ENCODE assay signal across 15 mouse cellular contexts in genomic region chr9:63991193-63991592, GRCm38 (mm10).
"Had no signal": no experiment of that assay in that cellular context is flagged by ENCODE, and none has a peak within 500 bp of the region (broad histone marks: within the 10 kb centered on the region; RNA-seq: fewer than 3 reads in every experiment).

No protein-coding gene starts in this region.

- H3K9ac ChIP-seq: limb, embryonic 15.5 days; liver, embryonic 14.5 days; midbrain, embryonic 15.5 days; neural tube, embryonic 12.5 days had no signal

- H3K9me3 ChIP-seq: limb, embryonic 15.5 days; midbrain, embryonic 10.5 days; midbrain, embryonic 15.5 days; neural tube, embryonic 12.5 days had no signal

- H3K4me3 ChIP-seq: limb, embryonic 15.5 days; midbrain, embryonic 10.5 days; midbrain, embryonic 15.5 days; neural tube, embryonic 12.5 days had no signal

- H3K4me1 ChIP-seq: midbrain, embryonic 15.5 days; neural tube, embryonic 12.5 days had no signal

- H3K27me3 ChIP-seq: limb, embryonic 15.5 days; midbrain, embryonic 15.5 days; neural tube, embryonic 12.5 days had no signal

- H3K4me2 ChIP-seq: limb, embryonic 15.5 days; midbrain, embryonic 15.5 days; neural tube, embryonic 12.5 days had no signal

- H3K36me3 ChIP-seq: midbrain, embryonic 15.5 days; neural tube, embryonic 12.5 days had no signal

- H3K27ac ChIP-seq: limb, embryonic 15.5 days; liver, embryonic 14.5 days; midbrain, embryonic 10.5 days; midbrain, embryonic 15.5 days; neural tube, embryonic 12.5 days had no signal

- DNase-seq: kidney, adult 8-10 months; kidney, postnatal 36 days; layer of hippocampus, adult 9-11 months; layer of hippocampus, postnatal 36 days; lung, adult 18-20 months; lung, postnatal 4 days; retina, postnatal 1 day; right cerebral cortex, postnatal 4 days; spleen, adult 18-20 months; thymus, postnatal 36 days had no signal

- ATAC-seq: midbrain, embryonic 15.5 days had no signal
